In genomic region chr15:101255842-101256462, GRCm38 (mm10) we compare ENCODE assay signal across 16 mouse cellular contexts. TPM values are rescaled to one million over a fixed set of nuclear protein-coding genes. Genes with fewer than 3 reads are reported as not detected.
DNase-seq lines count a peak whose midpoint lies in the region; ATAC-seq and TF ChIP-seq lines count a peak whose summit lies in the region.
"Had no signal": no experiment of that assay in that cellular context is flagged by ENCODE, and none has a peak within 500 bp of the region (broad histone marks: within the 10 kb centered on the region; RNA-seq: fewer than 3 reads in every experiment).

No protein-coding gene starts in this region.

- DNase-seq in gastrocnemius, adult 2 months = peak; percentile 42
- no peak for DNase-seq in gastrocnemius, postnatal 36 days
- DNase-seq in lung, postnatal 25 days (ENCODE audit: low spot score) = peak; percentile 37
- no peak for DNase-seq in lung, postnatal 10 days
- DNase-seq in urinary bladder, postnatal 25 days (ENCODE audit: low spot score) = no peak
- DNase-seq in cerebellum, postnatal 14 days = no peak
- DNase-seq: forebrain, postnatal 0 days; gastrocnemius, postnatal 25 days; kidney, adult 9 months had no signal

- no peak for TF ChIP-seq CTCF in gastrocnemius, adult 2 months (IDR thresholded peaks at IDR 0.05)
- TF ChIP-seq CTCF in E14TG2a.4 (conservative IDR thresholded peaks at IDR 0.05; ENCODE audit: low read length) = no peak

- H3K36me3 ChIP-seq in E14TG2a.4 (ENCODE audit: insufficient read depth, low read length) = peaks cover 25% of the 10 kb centered on the region
- H3K36me3 ChIP-seq: hindbrain, embryonic 15.5 days; stomach, embryonic 15.5 days had no signal

- no peaks in the 10 kb centered on the region for H3K27me3 ChIP-seq in E14TG2a.4 (ENCODE audit: insufficient read depth, low read length)
- H3K27me3 ChIP-seq: hindbrain, embryonic 15.5 days; Patski; stomach, embryonic 15.5 days had no signal

- H3K9me3 ChIP-seq in E14TG2a.4 (ENCODE audit: low read length) = no peaks in the 10 kb centered on the region
- H3K9me3 ChIP-seq: hindbrain, embryonic 15.5 days; stomach, embryonic 15.5 days had no signal

- peak; percentile 22; the same call in 1 of the 2 replicates for ATAC-seq in megakaryocyte progenitor cell, adult 5-6 weeks (replicated peaks; ENCODE audit: poor library complexity)
- ATAC-seq: forebrain, postnatal 0 days; midbrain, embryonic 16.5 days; Patski had no signal

- peaks cover 77% of the 10 kb centered on the region for H3K4me1 ChIP-seq in E14TG2a.4 (replicated peaks; ENCODE audit: low read depth, low read length)

- H3K4me3 ChIP-seq in gastrocnemius, adult 2 months = 0 out of 2 replicates have a peak overlapping the region, but pooled peaks have one; percentile 11
- peak overlapping the region; percentile 21 for H3K4me3 ChIP-seq in E14TG2a.4 (replicated peaks; ENCODE audit: low read length)
- H3K4me3 ChIP-seq: hindbrain, embryonic 15.5 days; layer of hippocampus, adult 2 months; stomach, embryonic 15.5 days had no signal

- intact Hi-C loops in gastrocnemius, adult 2 months (cut with DNase I) = no loop called here
- intact Hi-C loops in gastrocnemius, postnatal 36 days (cut with DNase I) = no loop called here

- peak overlapping the region; percentile 95 for H3K27ac ChIP-seq in gastrocnemius, adult 2 months
- H3K27ac ChIP-seq: hindbrain, embryonic 15.5 days; layer of hippocampus, adult 2 months; stomach, embryonic 15.5 days had no signal

RNA-seq across cellular contexts. Expression of gene Nr4a1, which starts 1.9 kb away (rescaled TPM):
- 100 to 1,000 TPM; 143 to 146 TPM for total RNA-seq in gastrocnemius, adult 2 months (2021)
- total RNA-seq in gastrocnemius, postnatal 36 days (2021) = 100 to 1,000 TPM; 152 to 202 TPM
- 6.5 and 11.3 TPM in 2 replicates for total RNA-seq in megakaryocyte progenitor cell, adult 5-6 weeks (2015)
- 7.1 and 7.9 TPM in 2 replicates for total RNA-seq in megakaryocyte progenitor cell, adult 5-6 weeks (2017)

RNA-seq across cellular contexts. Expression of gene Atg101, which starts 28.1 kb away (rescaled TPM):
- total RNA-seq in gastrocnemius, adult 2 months (2021) = 10 to 100 TPM; 23.7 to 32.4 TPM
- 10 to 100 TPM; 30.6 to 32.6 TPM for total RNA-seq in gastrocnemius, postnatal 36 days (2021)
- 7.9 and 13.1 TPM in 2 replicates for total RNA-seq in megakaryocyte progenitor cell, adult 5-6 weeks (2015)
- 58.6 and 63.5 TPM in 2 replicates for total RNA-seq in megakaryocyte progenitor cell, adult 5-6 weeks (2017)

RNA-seq across cellular contexts. Expression of gene Grasp, which starts 32.0 kb away (rescaled TPM):
- 1 to 10 TPM; 5.8 to 5.9 TPM for total RNA-seq in gastrocnemius, adult 2 months (2021)
- 1 to 10 TPM; 5.7 to 6.3 TPM for total RNA-seq in gastrocnemius, postnatal 36 days (2021)
- 0.98 and 1.1 TPM in 2 replicates for total RNA-seq in megakaryocyte progenitor cell, adult 5-6 weeks (2015)
- 1.00 and 1.1 TPM in 2 replicates for total RNA-seq in megakaryocyte progenitor cell, adult 5-6 weeks (2017)

RNA-seq across cellular contexts. Expression of gene 6030408B16Rik, which starts 37.1 kb away (rescaled TPM):
- under 1 TPM; 0.20 to 0.36 TPM for total RNA-seq in gastrocnemius, adult 2 months (2021)
- under 1 TPM; 0.23 to 0.44 TPM for total RNA-seq in gastrocnemius, postnatal 36 days (2021)
- total RNA-seq in megakaryocyte progenitor cell, adult 5-6 weeks (2015) = not detected in 2 replicates
- total RNA-seq in megakaryocyte progenitor cell, adult 5-6 weeks (2017) = not detected in 2 replicates

Comparison
In these comparisons a context has a peak if more than half of its experiments do, and no peak if none do; other contexts are left out.
1. DNase-seq: peak in gastrocnemius, adult 2 months (single experiment) and lung, postnatal 25 days (single experiment); none in gastrocnemius, postnatal 36 days (0 of 2), lung, postnatal 10 days (single experiment), urinary bladder, postnatal 25 days (single experiment) and cerebellum, postnatal 14 days (0 of 2).
2. RNA of gene Nr4a1, which starts 1.9 kb away (total RNA-seq): 152 to 202 TPM in gastrocnemius, postnatal 36 days and 143 to 146 TPM in gastrocnemius, adult 2 months; 6.5 to 11.3 TPM in megakaryocyte progenitor cell, adult 5-6 weeks; every median in the first group is over 10 times any median in the second.